Mouse (Mus musculus) stomach, postnatal 0 days (tissue): Measurements from ENCODE around the gene Fpgs.

Source experiments
- CTCF ChIP-seq: IDR thresholded peaks from 2 replicates; pipeline ENCODE4 v1.5.1; 2016; ENCODE audit warnings: antibody characterized with exemption, low read depth, mild to moderate bottlenecking, moderate library complexity
- EP300 ChIP-seq: optimal IDR thresholded peaks from 2 replicates; pipeline ENCODE3; 2016; ENCODE audit warnings: antibody characterized with exemption

DNA sequence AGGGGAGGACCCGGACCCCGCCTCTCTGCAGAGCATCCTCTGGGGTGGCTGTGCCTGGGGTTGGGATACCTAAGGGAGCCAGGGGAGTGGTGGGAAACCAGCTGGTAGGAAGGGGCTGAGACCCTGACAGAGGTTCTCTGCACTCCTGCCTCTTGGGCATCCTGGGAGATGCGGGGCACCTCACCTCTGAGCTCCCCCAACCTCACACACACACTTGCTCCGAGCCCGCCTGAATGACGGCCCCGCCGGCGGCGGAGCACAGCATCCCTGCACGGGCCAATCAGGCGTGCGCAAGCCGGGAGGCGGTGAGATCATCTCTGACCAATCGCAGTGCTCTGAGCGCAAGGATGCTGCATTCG, 38.2 kb upstream of the Fpgs start:
- TF ChIP-seq CTCF: no peak
- TF ChIP-seq EP300: no peak
